Mouse (Mus musculus) left cerebral cortex, postnatal 36 days (tissue): ENCODE measurements at regions not wholly inside any gene's neighbourhood (a gene's known extent, or its start where the extent isn't known, plus 50 kb on each side); places are given as distances from the start of the nearest gene placed in this dataset.
"Not testable (repeated sequence)": the region's sequence is repeated elsewhere in the genome, so short reads cannot be mapped to it uniquely, and the experiment has no call there.

Experiments
- DNase-seq, 2 experiments: peaks; one replicate each; pipeline ENCODE4 v3.0.0; 2021 to 2022; ENCODE audit warnings: low spot score in 2 of 2, mixed read lengths in 1 of 2
- intact Hi-C: fragments of 180-260 bp; cut with DNase I; formaldehyde crosslinking; loops from one replicate; pipeline ENCODE4 v1.15.1; 2025

GRCm38 (mm10) chr12:77895508-77895907, 298.5 kb upstream of the Gm6657 start:
- no peak for DNase-seq
- intact Hi-C loops, result no loop called here

GRCm38 (mm10) chr12:77898974-77899373, 295.1 kb upstream of the Gm6657 start:
- DNase-seq, intact Hi-C loops: not testable (repeated sequence)

GRCm38 (mm10) chr12:77901254-77901653, 292.8 kb upstream of the Gm6657 start:
- DNase-seq, result no peak
- intact Hi-C loops, result no loop called here

- intact Hi-C loops, result no loop called here
- no peak for DNase-seq
These were observed 281.0 kb upstream of the Gm6657 start for GRCm38 (mm10) chr12:77912863-77913554.

GRCm38 (mm10) chr12:77928729-77929128, 265.3 kb upstream of the Gm6657 start:
- DNase-seq, result no peak
- intact Hi-C loops, result no loop called here

- no peak for DNase-seq
- intact Hi-C loops, result no loop called here
These were observed 264.5 kb upstream of the Gm6657 start for GRCm38 (mm10) chr12:77929571-77929970.

- intact Hi-C loops, result no loop called here
- no peak for DNase-seq
These were observed 250.1 kb upstream of the Gm6657 start for GRCm38 (mm10) chr12:77943960-77944359.

GRCm38 (mm10) chr12:77949474-77950017, 244.5 kb upstream of the Gm6657 start:
- intact Hi-C loops, result no loop called here
- DNase-seq, result peak; percentile 33 to 39

- DNase-seq, result no peak
- intact Hi-C loops, result no loop called here
These were observed 241.6 kb upstream of the Gm6657 start for GRCm38 (mm10) chr12:77952492-77952891.

GRCm38 (mm10) chr12:77962631-77963030, 231.4 kb upstream of the Gm6657 start:
- no peak for DNase-seq
- intact Hi-C loops, result no loop called here

GRCm38 (mm10) chr12:77968543-77968942, 225.5 kb upstream of the Gm6657 start:
- intact Hi-C loops, result no loop called here
- DNase-seq, result no peak

- DNase-seq, result no peak
- intact Hi-C loops, result no loop called here
These were observed 224.0 kb upstream of the Gm6657 start for GRCm38 (mm10) chr12:77970026-77970425.

GRCm38 (mm10) chr12:77972165-77972564, 221.9 kb upstream of the Gm6657 start:
- intact Hi-C loops, result no loop called here
- peak in 1 of 2 experiments; percentile 11 for DNase-seq

- DNase-seq, result no peak
- intact Hi-C loops, result no loop called here
These were observed 217.1 kb upstream of the Gm6657 start for GRCm38 (mm10) chr12:77976952-77977351.

GRCm38 (mm10) chr12:77986738-77987137, 207.3 kb upstream of the Gm6657 start:
- no peak for DNase-seq
- intact Hi-C loops, result no loop called here

GRCm38 (mm10) chr12:77989766-77990165, 204.3 kb upstream of the Gm6657 start:
- no peak for DNase-seq
- intact Hi-C loops, result no loop called here

GRCm38 (mm10) chr12:77991627-77992026, 202.4 kb upstream of the Gm6657 start:
- intact Hi-C loops, result no loop called here
- DNase-seq, result no peak

- DNase-seq, result no peak
- intact Hi-C loops, result no loop called here
These were observed 199.9 kb upstream of the Gm6657 start for GRCm38 (mm10) chr12:77994176-77994575.

GRCm38 (mm10) chr12:77997916-77998315, 196.1 kb upstream of the Gm6657 start:
- no peak for DNase-seq
- intact Hi-C loops, result no loop called here

- intact Hi-C loops, result loop anchor here (5.0 kb wide), 1 partner anchor 133 kb away; no protein-coding TSS in a partner anchor
- DNase-seq, result no peak
These were observed 193.6 kb upstream of the Gm6657 start for GRCm38 (mm10) chr12:78000401-78000800.

GRCm38 (mm10) chr12:78001846-78002245, 192.2 kb upstream of the Gm6657 start:
- peak; percentile 83 to 84 for DNase-seq
- intact Hi-C loops, result loop anchor here (5.0 kb wide), 1 partner anchor 135 kb away; no protein-coding TSS in a partner anchor
